Mouse (Mus musculus): ENCODE results near the gene Tmigd3. TPM values are rescaled to one million over a fixed set of nuclear protein-coding genes. Genes with fewer than 3 reads are reported as not detected.

Tmigd3 gene
- polyA plus RNA-seq, 1 experiment from 2014 or later = 0.44 TPM

DNA sequence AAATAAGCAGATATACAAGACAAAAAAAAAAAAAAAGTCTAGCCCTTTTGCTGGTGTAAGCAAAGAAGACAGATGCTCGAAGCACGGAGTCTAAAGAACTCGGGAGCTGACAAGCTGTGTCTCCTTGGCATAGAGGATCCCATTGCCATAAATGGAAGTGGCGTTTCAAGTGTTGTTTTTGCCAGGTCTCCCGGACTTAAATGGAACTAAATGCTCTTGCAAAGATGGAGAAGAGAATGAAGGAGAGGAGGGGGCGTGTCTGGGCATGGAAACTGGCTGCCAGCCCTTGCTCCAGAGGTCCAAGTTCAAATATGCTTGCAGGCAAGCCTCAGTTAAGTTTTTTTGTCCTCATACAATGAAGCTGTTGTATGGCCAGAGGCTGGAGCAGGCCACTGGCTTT lies 1.3 kb downstream of the Tmigd3 start:
- Histone ChIP-seq H3K27me3 (replicated peaks; ENCODE audit: control insufficient read depth, insufficient read depth, low read length) (no peaks in the 10 kb centered on the region), H3K9me3 (ENCODE audit: control insufficient read depth) (no peaks in the 10 kb centered on the region), H3K36me3 (ENCODE audit: control insufficient read depth, insufficient read depth) (no peaks in the 10 kb centered on the region), H3K9ac (ENCODE audit: low read depth, low read length) (no peak overlapping the region), H3K4me3 (ENCODE audit: low read depth, low read length) (no peak overlapping the region), H3K27ac (ENCODE audit: low read depth, low read length) (no peak overlapping the region), H3K4me2 (replicated peaks; ENCODE audit: low read depth) (no peak overlapping the region), H3K4me1 (replicated peaks; ENCODE audit: control insufficient read depth, insufficient read depth, low read length) (peaks cover 6% of the 10 kb centered on the region; the same call in 1 of the 2 replicates)
- no peak for ATAC-seq
- WGBS = 42% methylated on average over 6 of the region's 6 CpGs
- no peak for TF ChIP-seq CTCF (IDR thresholded peaks at IDR 0.05; ENCODE audit: low read depth)

DNA sequence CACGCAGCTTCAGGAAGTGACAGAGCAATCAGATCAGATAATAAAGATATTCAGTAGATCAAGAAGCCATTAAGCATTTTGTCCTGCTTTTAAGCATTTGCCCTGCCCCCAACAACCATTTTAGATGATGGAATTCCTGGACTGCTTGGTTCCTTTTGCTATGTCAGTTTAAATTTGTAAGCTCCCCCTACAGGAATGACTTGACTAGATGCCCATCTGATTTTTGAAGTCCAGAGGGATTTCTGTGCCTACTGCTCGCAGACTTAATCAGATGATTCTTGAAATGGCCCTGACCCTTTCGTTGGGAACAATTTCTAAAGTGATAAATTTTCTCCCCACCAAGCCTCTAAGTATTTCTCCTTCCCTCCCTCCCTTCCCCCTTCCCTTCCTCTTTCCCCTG lies 1.9 kb downstream of the Tmigd3 start:
- Histone ChIP-seq H3K9me3 (ENCODE audit: control insufficient read depth) (no peaks in the 10 kb centered on the region), H3K4me3 (ENCODE audit: low read depth, low read length) (no peak overlapping the region), H3K9ac (ENCODE audit: low read depth, low read length) (no peak overlapping the region), H3K36me3 (ENCODE audit: control insufficient read depth, insufficient read depth) (no peaks in the 10 kb centered on the region), H3K27ac (ENCODE audit: low read depth, low read length) (no peak overlapping the region), H3K4me1 (replicated peaks; ENCODE audit: control insufficient read depth, insufficient read depth, low read length) (peaks cover 6% of the 10 kb centered on the region; the same call in 1 of the 2 replicates), H3K4me2 (replicated peaks; ENCODE audit: low read depth) (no peak overlapping the region), H3K27me3 (replicated peaks; ENCODE audit: control insufficient read depth, insufficient read depth, low read length) (no peaks in the 10 kb centered on the region)
- ATAC-seq = no peak
- 43% methylated on average over 3 of the region's 3 CpGs for WGBS
- 0 out of 2 replicates have a peak, but pooled peaks have one; percentile 3 for TF ChIP-seq CTCF (IDR thresholded peaks at IDR 0.05; ENCODE audit: low read depth)

DNA sequence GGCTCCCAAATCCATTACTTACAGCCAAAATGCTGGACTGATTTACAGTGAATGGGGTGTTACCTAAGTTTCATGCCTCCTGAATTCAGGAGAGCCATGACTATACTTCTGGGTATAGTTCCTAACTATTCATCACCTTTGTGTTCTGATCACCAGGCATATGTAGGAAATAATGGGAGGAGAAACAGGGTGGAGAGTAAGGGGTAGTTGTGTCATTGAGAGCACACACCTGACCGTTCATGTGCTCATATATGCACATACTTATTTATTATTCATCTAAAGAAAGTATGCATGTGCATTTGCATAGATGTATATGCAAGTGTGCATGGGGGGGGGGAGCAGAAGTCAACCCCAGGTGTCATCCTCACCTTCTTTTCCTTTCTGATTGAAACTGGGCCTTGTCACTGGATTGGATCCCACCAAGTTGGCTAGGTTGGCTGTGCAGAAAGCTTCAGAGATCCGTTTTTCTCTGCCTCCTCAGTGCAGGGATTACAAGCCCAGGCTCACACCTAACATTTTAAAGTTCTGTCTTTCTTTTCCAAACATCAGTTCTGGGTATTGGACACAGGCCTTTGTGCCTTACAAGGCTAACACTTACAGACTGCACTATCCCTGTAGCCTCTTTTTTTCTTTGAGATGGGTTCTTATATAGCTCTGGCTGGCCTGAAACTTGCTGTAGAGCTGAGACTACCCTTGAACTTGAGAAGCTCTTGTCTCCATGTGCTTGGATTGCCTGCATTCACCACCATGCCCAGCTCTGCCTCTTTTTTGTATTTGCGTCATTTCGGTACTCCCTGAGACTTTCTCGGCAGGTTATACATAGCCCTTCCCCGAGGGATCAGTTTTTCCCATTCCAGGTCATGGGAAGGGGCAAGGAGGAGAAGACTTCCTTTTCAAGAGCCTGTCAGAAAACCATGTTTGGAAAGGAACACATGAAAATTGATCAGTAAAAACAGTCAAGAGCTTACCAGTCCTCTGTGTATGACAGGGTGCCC lies 3.0 kb downstream of the Tmigd3 start:
- TF ChIP-seq CTCF (IDR thresholded peaks at IDR 0.05; ENCODE audit: low read depth) = no peak
- Histone ChIP-seq H3K4me1 (replicated peaks; ENCODE audit: control insufficient read depth, insufficient read depth, low read length) (no peaks in the 10 kb centered on the region), H3K9ac (ENCODE audit: low read depth, low read length) (no peak overlapping the region), H3K27ac (ENCODE audit: low read depth, low read length) (no peak overlapping the region), H3K4me2 (replicated peaks; ENCODE audit: low read depth) (no peak overlapping the region), H3K27me3 (replicated peaks; ENCODE audit: control insufficient read depth, insufficient read depth, low read length) (no peaks in the 10 kb centered on the region), H3K36me3 (ENCODE audit: control insufficient read depth, insufficient read depth) (no peaks in the 10 kb centered on the region), H3K4me3 (ENCODE audit: low read depth, low read length) (no peak overlapping the region), H3K9me3 (ENCODE audit: control insufficient read depth) (no peaks in the 10 kb centered on the region)
- 79% methylated on average over 6 of the region's 6 CpGs for WGBS
- ATAC-seq = no peak

- Histone ChIP-seq H3K4me3 (ENCODE audit: low read depth, low read length) (no peak overlapping the region), H3K27me3 (replicated peaks; ENCODE audit: control insufficient read depth, insufficient read depth, low read length) (no peaks in the 10 kb centered on the region), H3K9me3 (ENCODE audit: control insufficient read depth) (no peaks in the 10 kb centered on the region), H3K4me2 (replicated peaks; ENCODE audit: low read depth) (no peak overlapping the region), H3K27ac (ENCODE audit: low read depth, low read length) (no peak overlapping the region), H3K4me1 (replicated peaks; ENCODE audit: control insufficient read depth, insufficient read depth, low read length) (no peaks in the 10 kb centered on the region), H3K36me3 (ENCODE audit: control insufficient read depth, insufficient read depth) (no peaks in the 10 kb centered on the region), H3K9ac (ENCODE audit: low read depth, low read length) (no peak overlapping the region)
- 70% methylated on average over 5 of the region's 5 CpGs for WGBS
- no peak for ATAC-seq
- TF ChIP-seq CTCF (IDR thresholded peaks at IDR 0.05; ENCODE audit: low read depth) = no peak
Measured at GRCm38 (mm10) chr3:105876022-105876421, 5.3 kb downstream of the Tmigd3 start.

- Histone ChIP-seq H3K4me2 (replicated peaks; ENCODE audit: low read depth) (no peak overlapping the region), H3K27ac (ENCODE audit: low read depth, low read length) (no peak overlapping the region), H3K27me3 (replicated peaks; ENCODE audit: control insufficient read depth, insufficient read depth, low read length) (no peaks in the 10 kb centered on the region), H3K9me3 (ENCODE audit: control insufficient read depth) (no peaks in the 10 kb centered on the region), H3K4me1 (replicated peaks; ENCODE audit: control insufficient read depth, insufficient read depth, low read length) (no peaks in the 10 kb centered on the region), H3K4me3 (ENCODE audit: low read depth, low read length) (no peak overlapping the region), H3K9ac (ENCODE audit: low read depth, low read length) (no peak overlapping the region), H3K36me3 (ENCODE audit: control insufficient read depth, insufficient read depth) (no peaks in the 10 kb centered on the region)
- no peak for TF ChIP-seq CTCF (IDR thresholded peaks at IDR 0.05; ENCODE audit: low read depth)
- 64% methylated on average over 6 of the region's 6 CpGs for WGBS
- ATAC-seq = no peak
Measured at GRCm38 (mm10) chr3:105877252-105877803, 6.6 kb downstream of the Tmigd3 start.

DNA sequence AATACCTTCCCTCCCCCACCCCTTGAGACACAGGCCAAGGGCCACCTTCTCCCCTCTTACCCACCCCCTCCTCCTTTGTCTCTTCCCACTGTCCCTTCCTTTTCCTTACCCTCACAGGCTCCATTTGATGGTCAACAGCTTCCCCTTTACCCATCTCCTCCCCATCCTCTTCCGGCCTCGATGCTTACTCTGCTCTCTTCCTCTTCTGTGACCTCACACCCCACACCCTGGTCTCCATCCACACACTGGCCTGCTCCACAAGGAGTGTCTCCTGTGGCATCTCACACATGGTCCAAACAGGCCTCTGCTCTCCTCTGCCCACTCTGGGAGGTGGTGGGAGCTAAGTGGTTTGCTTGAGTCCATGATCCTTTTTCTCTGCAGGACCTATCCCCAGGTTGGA lies 7.2 kb downstream of the Tmigd3 start:
- ATAC-seq = no peak
- Histone ChIP-seq H3K4me2 (replicated peaks; ENCODE audit: low read depth) (no peak overlapping the region), H3K4me1 (replicated peaks; ENCODE audit: control insufficient read depth, insufficient read depth, low read length) (no peaks in the 10 kb centered on the region), H3K9ac (ENCODE audit: low read depth, low read length) (no peak overlapping the region), H3K9me3 (ENCODE audit: control insufficient read depth) (no peaks in the 10 kb centered on the region), H3K27me3 (replicated peaks; ENCODE audit: control insufficient read depth, insufficient read depth, low read length) (no peaks in the 10 kb centered on the region), H3K4me3 (ENCODE audit: low read depth, low read length) (no peak overlapping the region), H3K27ac (ENCODE audit: low read depth, low read length) (no peak overlapping the region), H3K36me3 (ENCODE audit: control insufficient read depth, insufficient read depth) (no peaks in the 10 kb centered on the region)
- WGBS = 93% methylated on average over 2 of the region's 2 CpGs
- TF ChIP-seq CTCF (IDR thresholded peaks at IDR 0.05; ENCODE audit: low read depth) = no peak
